Mouse (Mus musculus) right cerebral cortex, adult 18-20 months (tissue): ENCODE data around the gene Atp1a1.

Source experiments
- DNase-seq: peaks from one replicate; pipeline ENCODE4 v3.0.0; 2022; ENCODE audit warnings: mixed read lengths

Gene Atp1a1

DNA sequence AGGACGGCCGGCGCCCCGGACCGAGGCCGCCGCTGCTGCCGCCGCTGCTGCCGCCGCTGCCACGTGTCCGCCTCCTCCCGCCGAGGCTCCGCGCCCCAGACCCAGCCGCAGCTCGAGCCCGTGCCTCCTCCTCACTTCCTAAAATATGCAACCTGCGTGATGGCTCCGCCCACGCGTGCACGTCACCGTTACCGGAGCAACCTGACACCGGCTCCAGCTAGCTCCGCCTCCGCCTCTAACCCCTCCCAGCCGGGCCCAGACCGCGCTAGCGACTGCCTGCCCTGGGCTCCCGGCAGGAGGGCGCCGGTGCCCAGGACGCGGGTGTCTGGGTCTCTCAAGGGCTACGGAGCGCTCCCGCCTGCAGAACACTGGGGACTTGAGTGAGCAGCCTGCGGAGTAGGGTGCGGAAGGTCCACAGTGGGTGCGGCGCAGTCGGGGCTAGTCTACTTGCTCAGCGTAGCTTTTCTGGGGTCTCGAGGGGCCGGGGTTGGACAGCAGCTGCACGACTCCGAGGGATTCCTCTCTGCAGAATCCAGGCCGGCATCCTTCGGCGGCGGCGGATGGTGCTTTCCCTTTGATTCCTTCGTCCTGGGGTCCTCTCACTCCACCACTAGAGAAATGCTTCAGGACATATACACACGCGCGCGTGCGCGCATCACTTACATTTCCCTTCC is at the start of gene Atp1a1:
Atp1a1 (minus strand) TSS at position 135 of the 674 bp plus-strand sequence.
- DNase-seq: peak; percentile 99

DNA sequence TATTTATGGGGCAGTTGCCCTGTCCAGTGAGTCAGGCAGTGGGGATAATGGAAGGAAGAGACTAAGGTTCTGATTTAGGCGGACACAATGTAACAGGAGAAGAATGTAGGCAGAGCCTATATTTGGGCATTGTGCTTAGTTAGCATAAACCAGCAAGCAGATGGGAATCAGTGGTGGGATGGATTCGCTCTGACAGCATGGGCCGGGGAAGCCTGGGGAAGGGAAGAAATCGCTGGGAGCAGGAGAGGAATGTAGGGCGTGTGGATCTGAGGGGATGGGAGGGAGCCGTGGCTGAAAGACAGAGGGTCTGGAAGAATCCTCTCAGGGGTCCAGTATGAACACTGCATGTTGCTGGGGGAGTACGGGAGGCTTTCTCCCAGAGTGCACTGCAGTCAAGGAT is 49.0 kb upstream of the Atp1a1 start:
- peak; percentile 81 for DNase-seq

DNA sequence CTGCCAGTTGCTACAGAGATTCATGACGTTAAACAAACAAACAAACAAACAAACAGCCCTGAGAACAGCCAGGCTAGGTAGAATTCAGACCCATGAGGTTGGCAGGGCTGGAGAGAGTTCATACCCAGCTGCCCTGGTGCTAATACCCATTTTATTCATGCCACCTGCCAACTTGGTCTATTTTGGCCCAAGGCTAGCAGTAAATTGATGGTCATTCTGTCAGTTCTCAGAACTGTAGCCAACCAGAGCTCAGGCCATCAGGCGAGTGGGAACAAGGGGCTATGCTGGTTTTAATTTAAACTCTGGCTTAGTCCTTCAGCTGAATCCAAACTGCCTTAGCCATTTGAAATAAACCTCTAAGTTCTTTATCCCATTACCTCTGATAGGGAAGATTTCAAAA is 48.5 kb upstream of the Atp1a1 start:
- DNase-seq: no peak

DNA sequence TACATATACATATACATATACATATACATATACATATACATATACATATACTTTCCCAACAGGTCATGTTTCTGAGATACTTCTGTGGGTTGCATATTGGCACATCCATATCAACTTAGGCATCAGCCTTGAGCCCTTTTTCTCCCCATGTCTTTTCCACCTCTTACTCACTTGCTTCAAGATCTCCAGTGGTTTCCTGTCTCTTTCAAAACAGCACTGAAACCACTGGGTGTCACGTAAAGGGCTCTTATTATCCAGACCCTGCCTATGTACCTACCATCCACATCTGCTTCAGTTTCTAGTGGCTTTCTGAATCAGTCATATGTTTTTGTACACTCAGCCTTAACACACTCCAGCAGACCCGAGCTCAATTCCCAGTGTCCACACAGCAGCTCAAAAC is 45.8 kb upstream of the Atp1a1 start:
- DNase-seq: no peak

DNA sequence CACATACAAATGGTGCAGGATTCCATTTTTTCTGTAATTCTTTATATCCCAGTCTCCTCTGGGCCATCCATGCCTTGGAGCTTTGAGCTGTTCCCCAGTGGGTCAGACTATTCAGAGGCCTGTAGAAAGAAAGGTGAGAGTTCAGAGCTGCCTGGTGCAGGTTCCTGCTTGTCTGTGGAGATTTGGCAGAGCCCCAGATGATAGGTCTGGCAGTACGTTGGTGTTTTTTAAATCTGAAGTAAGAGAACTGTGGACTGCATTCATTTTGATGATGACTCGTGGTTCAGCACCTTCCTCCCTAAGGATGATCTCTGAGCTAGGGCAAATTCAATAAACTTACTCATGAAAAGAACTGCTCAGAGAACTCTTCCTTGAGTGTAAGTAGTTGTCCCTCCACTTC is 44.8 kb upstream of the Atp1a1 start:
- no peak for DNase-seq

DNA sequence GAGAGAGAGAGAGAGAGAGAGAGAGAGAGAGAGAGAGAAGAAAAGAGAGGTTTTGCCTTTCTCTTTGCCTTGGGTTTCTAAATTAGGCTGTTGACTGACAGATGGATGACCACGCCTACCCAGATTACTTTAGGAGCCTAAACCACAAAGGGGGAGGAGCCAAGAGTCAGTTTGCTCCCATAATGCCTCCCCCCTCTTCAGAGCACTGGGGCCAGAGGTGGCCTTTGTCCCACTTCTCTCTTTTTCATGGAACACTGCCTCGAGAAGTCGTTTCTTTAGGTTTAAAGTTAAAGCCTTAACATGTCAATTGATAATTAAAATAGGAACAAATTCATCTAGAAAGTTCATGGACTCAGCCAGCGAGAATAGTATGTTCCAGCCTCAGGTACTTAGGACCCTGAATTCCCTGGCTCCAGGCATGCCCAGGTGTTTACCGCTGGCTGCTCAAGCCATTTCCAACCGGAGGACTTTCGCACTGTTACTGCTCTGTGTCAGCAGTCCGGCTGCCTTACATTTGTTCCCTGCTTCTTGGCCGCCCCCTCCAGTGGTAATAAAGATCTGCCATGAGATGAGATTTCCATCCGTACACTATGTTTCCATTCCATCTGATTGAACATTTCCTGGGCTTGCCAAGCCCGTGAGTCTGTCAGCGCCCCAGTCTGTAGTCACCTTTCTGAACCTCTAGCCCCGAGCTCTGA is 43.8 kb upstream of the Atp1a1 start:
- no peak for DNase-seq

DNA sequence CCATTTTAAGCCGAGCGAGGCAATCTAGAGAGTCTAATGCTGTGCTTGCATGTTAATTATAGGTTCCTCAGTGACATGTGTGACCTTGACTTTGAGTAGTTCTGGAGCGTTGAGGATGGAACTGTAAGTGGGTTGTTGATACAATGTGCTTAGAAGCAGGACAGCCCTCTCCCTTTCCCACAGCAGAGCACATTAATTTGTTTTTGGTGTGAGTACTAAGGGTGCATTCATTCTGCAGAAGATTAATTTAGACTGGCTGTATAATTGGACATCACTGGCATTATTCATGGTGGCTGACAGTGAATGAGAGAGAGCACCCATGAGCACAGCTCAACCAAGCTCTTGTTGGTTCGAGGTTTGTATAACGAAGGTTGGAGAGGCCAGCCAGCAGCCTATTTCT is 42.3 kb upstream of the Atp1a1 start:
- DNase-seq: no peak

DNA sequence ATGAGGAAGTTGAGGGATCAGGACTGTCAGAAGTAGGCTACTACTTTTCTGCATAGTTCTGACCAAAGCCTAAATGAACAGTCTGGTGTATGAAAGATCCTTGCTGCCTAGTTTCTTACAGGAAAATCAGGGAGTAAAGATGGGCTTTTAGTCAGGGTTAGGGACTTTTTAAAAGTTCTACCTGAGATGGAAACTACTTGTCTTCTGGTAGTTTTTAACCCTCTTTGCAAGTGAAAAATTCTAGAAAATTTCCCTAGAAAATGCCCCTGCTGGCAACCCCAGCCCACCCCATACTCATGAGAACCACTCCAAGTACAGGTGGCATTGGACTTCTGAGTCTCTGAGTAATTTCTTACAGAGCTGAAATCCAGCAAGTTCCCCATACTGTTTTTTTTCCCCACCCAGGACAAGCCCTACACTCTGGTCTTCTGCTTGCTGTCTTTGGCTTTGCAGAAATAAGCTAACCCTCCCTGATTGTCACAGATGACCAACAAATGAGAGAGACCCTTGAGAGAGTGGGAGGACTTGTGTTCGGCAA is 41.2 kb upstream of the Atp1a1 start:
- DNase-seq: no peak

DNA sequence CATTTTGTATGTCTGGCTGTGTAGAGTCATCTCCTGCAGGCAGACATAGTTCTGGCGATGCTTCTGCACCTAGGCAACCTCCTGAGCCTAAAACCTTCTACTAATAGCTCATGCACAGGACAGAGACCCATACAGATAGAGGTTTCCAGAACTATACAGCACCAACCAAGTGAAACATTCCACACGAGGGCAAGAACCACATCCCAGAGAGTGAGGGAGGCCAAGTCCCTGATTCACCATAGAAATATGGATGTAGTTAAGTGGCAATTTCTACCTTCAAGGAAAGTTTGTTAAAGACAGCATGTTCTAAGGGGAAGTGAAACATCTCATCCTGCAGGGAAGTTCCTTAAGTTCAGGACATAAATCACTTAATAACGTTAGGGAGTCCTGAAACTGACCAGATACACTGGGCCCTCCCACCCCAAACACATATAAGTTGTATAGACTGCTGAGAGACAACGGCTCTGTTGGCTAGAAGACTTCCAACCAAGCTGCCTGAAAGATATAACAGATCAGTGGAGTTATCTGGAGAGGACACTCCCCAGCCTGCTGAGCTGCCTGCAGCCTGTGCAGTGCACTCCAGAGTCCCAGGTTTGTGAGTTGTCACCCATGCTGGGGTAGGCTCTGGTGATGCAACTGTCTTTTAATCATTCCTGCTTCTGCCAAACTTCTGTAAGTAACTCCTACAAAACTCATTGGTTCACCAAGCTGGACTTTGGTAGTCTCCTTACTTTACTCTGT is 39.7 kb upstream of the Atp1a1 start:
- DNase-seq: no peak

DNA sequence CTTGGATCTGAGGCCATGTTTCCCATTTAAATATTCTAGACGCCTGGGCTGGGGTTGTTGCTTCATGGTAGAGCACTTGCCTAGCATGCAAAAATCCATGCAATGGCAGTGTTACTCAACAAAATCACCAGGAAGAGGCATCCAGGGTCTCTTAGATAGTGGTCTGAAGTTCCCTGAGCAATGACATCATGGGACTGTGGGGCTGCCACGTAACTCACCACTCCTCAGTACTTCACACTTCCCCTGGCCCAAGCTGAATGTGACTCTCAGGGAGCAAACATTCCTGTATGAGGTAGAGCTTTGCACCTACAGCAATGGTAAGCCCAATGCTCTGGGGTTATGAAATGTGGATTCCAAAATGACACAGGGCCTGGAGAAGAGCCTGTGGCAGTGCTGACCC is 38.8 kb upstream of the Atp1a1 start:
- DNase-seq: no peak

DNA sequence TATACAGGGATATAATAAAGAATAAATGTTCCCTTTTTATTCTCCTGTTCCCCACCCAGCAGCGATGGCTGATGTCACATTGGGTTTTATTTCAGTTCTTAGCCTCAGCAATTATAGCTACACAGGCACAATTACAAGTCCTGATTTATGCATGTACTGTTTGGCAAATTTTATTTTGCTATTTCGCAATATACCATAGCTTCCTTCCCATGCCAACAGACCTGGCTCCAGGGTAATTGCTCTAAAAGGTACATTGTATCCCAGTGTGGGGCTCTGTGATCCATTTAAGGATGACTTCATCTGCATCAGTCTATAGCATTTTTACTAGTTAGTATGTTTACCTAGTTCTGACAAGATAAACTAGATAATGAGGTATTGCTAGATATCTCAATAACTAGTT is 33.7 kb upstream of the Atp1a1 start:
- no peak for DNase-seq

DNA sequence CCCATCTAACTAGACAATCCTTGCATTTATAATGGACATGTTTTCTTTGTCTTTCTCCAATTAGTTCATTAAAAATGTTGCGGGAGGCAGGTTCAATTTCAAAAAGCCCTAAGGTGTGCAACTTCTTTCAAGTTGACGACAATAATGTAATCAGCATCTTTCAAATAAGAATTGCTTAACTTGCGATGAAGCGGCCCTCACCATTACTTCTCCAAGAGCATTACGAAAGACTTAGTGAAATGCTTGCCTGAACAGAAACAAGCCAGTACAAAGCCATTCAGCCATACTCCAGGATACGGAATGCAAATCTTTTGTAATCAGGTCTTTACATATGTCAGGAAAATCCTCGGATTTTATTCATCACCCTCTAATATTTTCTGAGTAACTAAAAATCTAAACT is 32.0 kb upstream of the Atp1a1 start:
- no peak for DNase-seq

DNA sequence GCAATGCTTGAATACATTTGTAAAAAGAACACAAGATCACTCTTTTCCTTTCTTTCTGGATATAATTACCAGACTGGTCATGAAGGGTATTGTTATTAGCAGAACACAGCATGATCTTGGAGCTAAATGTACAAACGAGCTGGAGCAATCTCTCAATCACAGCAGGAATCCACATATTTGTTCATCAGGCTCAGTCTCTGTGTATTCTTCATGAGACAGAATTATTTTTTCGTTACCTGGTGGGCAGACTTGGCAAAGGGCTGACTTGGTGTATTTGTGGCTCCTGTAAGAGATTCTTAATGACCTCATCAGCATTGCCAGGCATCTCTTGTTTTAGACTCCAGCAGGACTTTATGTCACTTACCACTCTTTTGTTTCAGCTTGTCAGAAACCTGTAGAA is 31.6 kb upstream of the Atp1a1 start:
- no peak for DNase-seq

DNA sequence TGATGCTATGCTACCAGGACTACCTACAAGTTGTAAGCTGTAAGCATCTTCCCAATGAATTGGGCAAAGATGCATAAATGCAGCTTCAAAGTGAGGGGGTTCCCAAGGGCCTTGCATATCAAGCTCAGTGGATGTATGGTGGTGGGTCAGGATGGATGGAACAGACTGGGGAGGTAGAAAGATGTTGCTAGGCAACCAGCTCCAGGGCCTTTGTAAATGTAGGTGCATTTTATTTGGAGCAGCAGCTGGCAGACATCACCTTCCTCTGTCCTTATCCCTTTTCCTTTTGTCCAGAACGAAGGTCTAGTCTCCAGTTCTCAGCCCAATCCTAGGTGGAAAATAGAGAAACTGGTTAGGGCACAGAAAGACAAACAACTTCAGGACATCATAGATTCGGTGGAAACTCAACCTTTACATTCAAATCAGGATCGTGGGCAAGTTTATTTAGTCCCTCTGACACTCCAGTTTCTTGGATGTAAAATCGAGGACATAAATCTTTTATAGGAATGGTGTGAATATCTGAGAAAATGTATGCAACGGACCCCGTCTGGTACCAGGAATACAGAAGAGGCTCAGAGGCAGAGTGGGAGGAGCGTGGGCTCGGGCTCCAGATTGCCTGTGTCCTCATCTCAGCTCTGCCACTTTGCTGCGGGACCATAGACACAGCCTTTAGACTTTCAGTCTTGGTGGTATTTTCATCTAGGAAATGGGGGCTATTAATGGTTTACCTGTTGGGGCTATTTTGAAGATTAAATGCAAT is 29.8 kb upstream of the Atp1a1 start:
- peak; percentile 82 for DNase-seq

DNA sequence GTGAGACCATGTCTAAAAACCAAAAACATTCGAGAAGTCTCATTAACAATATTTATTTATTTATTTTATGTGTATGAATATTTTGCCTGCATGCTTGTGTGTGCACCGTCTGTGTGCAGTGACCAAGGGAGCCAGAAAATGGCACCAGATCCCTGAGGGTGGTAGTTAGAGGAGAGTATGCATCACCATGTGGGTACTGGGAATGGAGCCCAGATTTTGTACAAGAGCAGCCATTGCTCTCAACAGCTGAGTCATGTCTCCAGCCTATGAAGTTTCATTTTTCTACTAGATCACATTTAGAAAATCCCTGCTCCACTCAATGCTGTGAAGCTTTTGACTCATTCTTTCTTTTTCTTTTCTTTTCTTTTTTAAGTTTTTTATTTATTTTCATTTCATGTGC is 23.8 kb upstream of the Atp1a1 start:
- DNase-seq: peak; percentile 68

DNA sequence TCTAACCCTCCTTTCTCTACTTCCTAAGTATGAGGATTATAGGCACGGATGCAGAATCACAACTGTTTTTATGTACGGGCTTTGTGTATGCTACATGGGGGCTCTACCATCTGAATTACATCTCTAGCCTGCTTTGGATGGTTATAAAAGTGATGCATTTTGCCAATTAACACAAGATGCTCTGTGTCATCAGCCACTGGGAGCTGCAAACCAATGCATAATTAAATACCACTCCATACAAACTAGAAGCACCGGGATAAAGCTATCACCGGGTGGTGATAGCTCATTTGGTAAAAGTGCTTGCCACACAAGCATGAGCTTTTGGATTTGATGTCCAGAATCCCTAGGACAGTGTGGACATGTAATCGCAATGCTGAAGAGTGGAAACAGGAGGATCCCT is 19.8 kb upstream of the Atp1a1 start:
- DNase-seq: no peak

DNA sequence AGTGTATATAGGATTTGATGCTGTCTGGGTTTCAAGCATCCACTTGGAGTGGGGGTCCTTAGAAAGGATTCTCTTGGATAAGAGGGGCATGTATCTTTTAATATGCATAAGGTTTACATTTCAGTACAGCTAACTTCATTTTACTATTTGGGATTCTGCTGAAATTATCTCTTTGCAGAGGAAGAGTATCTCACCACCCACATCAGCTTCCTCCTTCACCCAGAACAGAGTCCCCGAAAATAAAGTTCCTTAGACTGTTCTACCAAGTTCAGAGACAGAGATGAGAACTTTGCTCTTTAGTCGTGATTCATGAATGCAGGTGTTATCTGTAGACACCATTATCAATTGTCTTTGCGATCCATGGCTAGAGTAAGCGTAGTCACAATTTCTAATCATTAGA is 14.5 kb upstream of the Atp1a1 start:
- no peak for DNase-seq

DNA sequence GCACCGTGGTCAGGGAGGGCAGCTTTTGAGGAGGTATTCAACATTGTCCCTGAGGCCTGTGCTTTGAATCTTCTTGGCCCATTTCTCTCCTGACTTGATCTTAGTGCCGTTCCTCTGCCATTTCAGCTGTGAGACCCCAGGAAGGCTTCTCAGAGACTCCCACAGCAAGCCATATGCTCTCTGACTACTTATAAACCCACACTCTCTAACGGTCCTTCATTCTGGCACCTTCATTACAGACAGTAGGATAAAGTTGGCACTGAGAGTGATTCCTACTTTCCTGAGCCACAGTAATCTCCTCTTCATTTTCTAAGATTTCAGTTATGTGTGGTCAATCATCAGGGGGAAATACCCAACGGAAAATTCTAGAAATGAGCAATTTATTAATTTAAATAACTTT is 14.0 kb upstream of the Atp1a1 start:
- DNase-seq: no peak

DNA sequence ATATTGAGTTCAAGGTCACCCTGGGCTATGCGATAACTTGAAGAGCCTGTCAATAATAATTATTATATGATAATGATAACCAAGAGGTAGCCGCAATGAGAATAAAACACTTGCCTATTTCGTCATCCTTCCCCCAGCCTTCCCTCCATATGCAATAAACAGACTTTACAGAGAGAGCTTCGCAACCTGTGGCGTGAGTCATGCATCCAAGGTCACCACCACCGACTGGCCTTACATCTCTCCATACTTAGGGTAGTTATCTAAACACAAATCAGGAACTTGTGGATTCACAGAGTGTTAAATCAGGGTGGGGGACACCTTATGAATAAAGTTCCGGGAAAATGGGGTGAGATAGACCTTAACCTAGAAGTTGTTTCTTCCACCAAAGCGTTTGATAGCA is 13.0 kb upstream of the Atp1a1 start:
- DNase-seq: no peak

DNA sequence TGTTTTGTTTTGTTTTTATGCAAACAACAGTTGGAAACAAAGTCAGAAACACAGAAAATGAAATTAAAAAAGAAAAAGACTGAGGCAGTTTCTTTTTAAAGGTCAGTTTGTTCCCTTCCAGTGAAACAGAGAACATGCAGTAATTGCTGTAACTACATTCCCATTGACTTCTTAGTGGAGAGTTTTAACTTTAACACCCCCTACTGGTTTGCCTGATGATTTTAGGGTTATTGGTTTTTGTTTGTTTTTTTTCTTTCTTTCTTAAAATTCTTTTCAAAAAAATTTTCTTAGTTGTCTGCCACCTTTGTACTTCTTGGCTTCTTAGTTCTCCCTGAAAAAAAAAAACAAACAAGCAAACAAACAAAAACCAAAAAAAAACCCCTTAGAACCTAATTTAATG is 12.5 kb upstream of the Atp1a1 start:
- DNase-seq: no peak

DNA sequence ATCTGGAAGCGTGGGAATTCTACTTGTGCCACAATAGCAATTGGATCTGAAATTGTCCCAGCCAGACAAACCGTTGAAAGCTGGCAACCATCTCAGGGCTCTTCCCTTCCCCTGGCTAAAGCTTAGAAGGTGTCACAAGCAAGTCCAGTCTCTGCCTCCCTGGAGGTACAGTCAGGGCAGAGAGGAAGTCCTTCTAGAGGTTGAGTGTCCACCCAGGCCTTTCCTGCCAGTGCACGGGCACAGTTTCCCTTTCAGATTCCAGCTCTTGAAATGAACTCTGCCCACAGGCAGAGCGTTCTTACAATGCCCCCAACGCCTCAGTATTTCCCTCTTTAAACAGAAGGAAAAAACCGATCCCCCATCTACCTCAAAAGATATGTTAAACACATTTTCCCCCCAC is 11.4 kb upstream of the Atp1a1 start:
- DNase-seq: no peak

DNA sequence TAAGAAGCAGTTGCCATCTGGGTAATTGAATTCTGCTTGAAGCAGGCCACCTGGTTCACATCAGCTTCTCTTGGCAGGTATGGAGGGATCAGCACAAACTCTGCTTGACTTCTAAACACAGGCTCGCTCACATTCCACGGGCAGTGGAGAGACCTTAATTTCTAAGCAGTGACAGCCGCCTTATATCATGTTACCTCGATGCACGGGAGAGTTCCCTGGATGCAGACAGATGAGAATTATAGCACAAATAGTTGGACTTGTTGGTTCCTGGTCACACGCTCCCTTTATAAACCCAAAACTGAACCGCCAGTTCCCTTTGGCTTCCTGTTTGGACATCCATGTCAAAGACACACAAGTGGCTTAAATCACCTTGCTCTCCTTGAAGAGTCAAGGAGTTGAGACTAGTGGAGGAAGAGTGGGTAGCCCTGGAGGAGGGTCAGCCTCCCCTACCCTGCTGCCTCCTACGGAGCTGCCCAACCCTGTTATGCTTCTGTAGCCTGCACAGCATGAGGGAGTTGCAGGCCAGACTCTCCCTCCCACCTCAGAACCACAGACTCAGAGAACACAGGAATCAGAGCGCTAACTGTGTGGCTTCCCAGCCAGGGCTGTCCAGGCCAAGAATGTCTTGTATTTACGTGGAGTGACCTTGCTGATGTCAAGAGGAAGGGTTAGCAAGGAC is 7.5 kb upstream of the Atp1a1 start:
- DNase-seq: no peak
